Mouse (Mus musculus): Measurements from ENCODE around the gene Gm49366. TPM values are rescaled to one million over a fixed set of nuclear protein-coding genes. Genes with fewer than 3 reads are reported as not detected.
"Not testable (repeated sequence)": the region's sequence is repeated elsewhere in the genome, so short reads cannot be mapped to it uniquely, and the experiment has no call there.

The Gm49366 gene
- polyA plus RNA-seq, 1 experiment from 2014 or later: not detected

- Histone ChIP-seq H3K36me3 (ENCODE audit: control insufficient read depth, insufficient read depth, low read length) (no peaks in the 10 kb centered on the region), H3K4me1 (ENCODE audit: control insufficient read depth, insufficient read depth, low read length) (no peaks in the 10 kb centered on the region), H3K4me2 (ENCODE audit: low read depth, low read length) (no peak overlapping the region), H3K9me3 (ENCODE audit: control insufficient read depth, low read length) (no peaks in the 10 kb centered on the region), H3K27ac (ENCODE audit: low read depth, low read length) (no peak overlapping the region), H3K4me3 (ENCODE audit: low read depth, low read length) (no peak overlapping the region), H3K27me3 (ENCODE audit: control insufficient read depth, insufficient read depth, low read length) (no peaks in the 10 kb centered on the region), H3K9ac (replicated peaks; ENCODE audit: low read depth, low read length) (no peak overlapping the region)
- WGBS: 92% methylated on average over 2 of the region's 2 CpGs
- ATAC-seq (ENCODE audit: low read depth): no peak
These were observed 45.1 kb downstream of the Gm49366 start for GRCm38 (mm10) chr12:84083842-84084241.

DNA sequence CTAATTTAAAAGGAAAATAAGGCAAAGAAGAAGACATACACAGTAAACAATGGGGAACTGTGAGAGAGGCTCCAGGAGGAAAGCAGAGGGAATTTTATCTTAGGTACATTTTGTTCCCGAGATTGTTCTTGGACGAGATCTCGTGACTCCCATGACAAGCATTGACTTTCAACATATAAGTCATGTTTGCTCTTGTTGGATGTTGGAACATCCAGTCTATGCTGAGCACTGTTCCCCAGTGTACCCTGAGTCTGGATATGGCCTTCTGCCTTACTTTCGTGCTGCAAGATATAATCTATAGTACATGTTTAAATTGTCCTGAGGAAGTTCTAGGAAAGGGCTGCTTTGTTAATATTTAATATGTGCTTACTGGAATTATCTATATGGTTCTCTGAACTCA, 45.8 kb downstream of the Gm49366 start:
- no peak overlapping the region for H3K4me2 ChIP-seq (ENCODE audit: low read depth, low read length)
- 93% methylated on average over 4 of the region's 4 CpGs for WGBS
- no peak for ATAC-seq (ENCODE audit: low read depth)

DNA sequence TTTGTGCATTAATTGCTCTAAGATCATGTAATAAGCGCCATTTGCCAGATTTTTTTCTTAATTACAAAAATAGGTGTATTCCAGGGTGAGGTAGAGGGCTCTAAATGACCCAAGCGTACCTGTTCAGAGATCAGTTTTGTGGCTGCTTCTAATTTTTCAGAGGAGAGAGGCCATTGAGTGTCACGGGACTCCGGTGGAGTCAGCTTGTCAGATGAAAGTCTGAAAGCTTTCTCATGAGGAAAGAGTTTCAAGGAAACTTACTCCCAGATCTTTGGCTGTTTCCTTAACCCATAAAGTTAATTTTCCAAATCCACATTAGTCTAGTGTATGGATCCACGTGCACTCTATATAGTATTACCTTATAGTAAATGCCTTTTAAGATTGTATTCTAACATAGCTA, 55.9 kb downstream of the Gm49366 start:
- not testable (repeated sequence) for H3K9me3 ChIP-seq (ENCODE audit: control insufficient read depth, low read length); ATAC-seq (ENCODE audit: low read depth); H3K4me3 ChIP-seq (ENCODE audit: low read depth, low read length); H3K4me1 ChIP-seq (ENCODE audit: control insufficient read depth, insufficient read depth, low read length); H3K9ac ChIP-seq (replicated peaks; ENCODE audit: low read depth, low read length); H3K27ac ChIP-seq (ENCODE audit: low read depth, low read length); H3K4me2 ChIP-seq (ENCODE audit: low read depth, low read length); H3K36me3 ChIP-seq (ENCODE audit: control insufficient read depth, insufficient read depth, low read length); H3K27me3 ChIP-seq (ENCODE audit: control insufficient read depth, insufficient read depth, low read length)
- 92% methylated on average over 5 of the region's 5 CpGs for WGBS

More for the DNA sequence above, 45.8 kb downstream of the Gm49366 start:
- Histone ChIP-seq H3K4me3 (ENCODE audit: low read depth, low read length) (no peak overlapping the region), H3K4me1 (ENCODE audit: control insufficient read depth, insufficient read depth, low read length) (no peaks in the 10 kb centered on the region), H3K9me3 (ENCODE audit: control insufficient read depth, low read length) (no peaks in the 10 kb centered on the region; the same call in 1 of the 2 replicates), H3K36me3 (ENCODE audit: control insufficient read depth, insufficient read depth, low read length) (no peaks in the 10 kb centered on the region), H3K27ac (ENCODE audit: low read depth, low read length) (no peak overlapping the region), H3K27me3 (ENCODE audit: control insufficient read depth, insufficient read depth, low read length) (no peaks in the 10 kb centered on the region), H3K9ac (replicated peaks; ENCODE audit: low read depth, low read length) (no peak overlapping the region)

GRCm38 (mm10) chr12:84099605-84100004, 60.9 kb downstream of the Gm49366 start:
- no peak overlapping the region for H3K9ac ChIP-seq (replicated peaks; ENCODE audit: low read depth, low read length)
- WGBS: 98% methylated on average over 2 of the region's 2 CpGs

GRCm38 (mm10) chr12:84100071-84100470, 61.3 kb downstream of the Gm49366 start:
- no peak overlapping the region; the same call in 1 of the 2 replicates for H3K4me3 ChIP-seq (ENCODE audit: low read depth, low read length)

More at GRCm38 (mm10) chr12:84099605-84100004, 60.9 kb downstream of the Gm49366 start:
- H3K9me3 ChIP-seq (ENCODE audit: control insufficient read depth, low read length): no peaks in the 10 kb centered on the region
- H3K27ac ChIP-seq (ENCODE audit: low read depth, low read length): no peak overlapping the region
- no peaks in the 10 kb centered on the region for H3K36me3 ChIP-seq (ENCODE audit: control insufficient read depth, insufficient read depth, low read length)
- H3K27me3 ChIP-seq (ENCODE audit: control insufficient read depth, insufficient read depth, low read length): no peaks in the 10 kb centered on the region
- no peak overlapping the region for H3K4me2 ChIP-seq (ENCODE audit: low read depth, low read length)
- ATAC-seq (ENCODE audit: low read depth): no peak
- H3K4me3 ChIP-seq (ENCODE audit: low read depth, low read length): no peak overlapping the region
- H3K4me1 ChIP-seq (ENCODE audit: control insufficient read depth, insufficient read depth, low read length): no peaks in the 10 kb centered on the region; the same call in 1 of the 2 replicates

DNA sequence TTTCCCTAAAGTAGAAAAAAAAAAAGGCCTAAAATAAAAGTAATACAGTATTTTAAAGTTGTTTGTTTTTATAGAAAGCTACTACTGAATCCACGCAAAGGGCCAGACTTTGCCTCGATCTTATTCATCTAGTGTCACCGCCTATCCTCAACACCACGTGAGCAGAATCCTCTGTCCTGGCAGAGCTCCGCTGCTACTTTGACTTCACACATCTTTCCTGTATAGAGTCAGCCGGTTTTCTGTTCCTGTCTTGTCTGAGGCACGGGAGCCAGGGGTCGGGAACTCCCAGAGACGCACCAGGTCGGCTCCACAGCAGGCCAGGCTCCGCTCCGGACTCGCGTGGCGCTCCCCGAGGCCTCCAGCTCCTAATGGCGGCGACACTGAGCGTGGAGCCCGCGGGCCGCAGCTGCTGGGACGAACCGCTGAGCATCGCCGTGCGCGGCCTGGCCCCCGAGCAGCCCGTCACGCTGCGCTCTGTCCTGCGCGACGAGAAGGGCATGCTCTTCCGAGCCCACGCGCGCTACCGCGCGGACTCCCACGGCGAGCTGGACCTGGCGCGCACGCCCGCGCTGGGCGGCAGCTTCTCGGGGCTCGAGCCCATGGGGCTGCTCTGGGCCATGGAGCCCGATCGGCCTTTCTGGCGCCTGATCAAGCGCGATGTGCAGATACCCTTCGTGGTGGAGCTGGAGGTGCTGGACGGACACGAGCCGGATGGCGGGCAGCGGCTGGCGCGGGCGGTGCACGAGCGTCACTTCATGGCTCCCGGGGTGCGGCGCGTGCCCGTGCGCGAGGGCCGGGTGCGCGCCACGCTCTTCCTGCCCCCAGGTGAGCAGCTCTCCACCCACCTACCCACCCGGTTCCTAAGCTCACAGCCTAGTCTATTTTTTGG, 62.1 kb downstream of the Gm49366 start, which contains the start of gene Acot6:
Gene Acot6 (plus strand): TSS at position 51 of the 889 bp plus-strand sequence.
- H3K36me3 ChIP-seq (ENCODE audit: control insufficient read depth, insufficient read depth, low read length); H3K27ac ChIP-seq (ENCODE audit: low read depth, low read length); H3K4me1 ChIP-seq (ENCODE audit: control insufficient read depth, insufficient read depth, low read length); H3K9me3 ChIP-seq (ENCODE audit: control insufficient read depth, low read length); H3K27me3 ChIP-seq (ENCODE audit: control insufficient read depth, insufficient read depth, low read length): not testable (repeated sequence)
- Histone ChIP-seq H3K9ac (replicated peaks; ENCODE audit: low read depth, low read length) (peak within 1 kb of the TSS; percentile 57), H3K4me2 (ENCODE audit: low read depth, low read length) (peak within 1 kb of the TSS; percentile 60), H3K4me3 (ENCODE audit: low read depth, low read length) (peak within 1 kb of the TSS; percentile 45)
- WGBS: under 1% methylated on average over 53 of the region's 80 CpGs
- peak; percentile 75; the same call in 1 of the 2 replicates for ATAC-seq (ENCODE audit: low read depth)

More at GRCm38 (mm10) chr12:84100071-84100470, 61.3 kb downstream of the Gm49366 start:
- Histone ChIP-seq H3K4me2 (ENCODE audit: low read depth, low read length) (peak overlapping the region; percentile 60), H3K9me3 (ENCODE audit: control insufficient read depth, low read length) (no peaks in the 10 kb centered on the region), H3K36me3 (ENCODE audit: control insufficient read depth, insufficient read depth, low read length) (no peaks in the 10 kb centered on the region), H3K9ac (replicated peaks; ENCODE audit: low read depth, low read length) (no peak overlapping the region), H3K4me1 (ENCODE audit: control insufficient read depth, insufficient read depth, low read length) (no peaks in the 10 kb centered on the region; the same call in 1 of the 2 replicates), H3K27me3 (ENCODE audit: control insufficient read depth, insufficient read depth, low read length) (no peaks in the 10 kb centered on the region), H3K27ac (ENCODE audit: low read depth, low read length) (no peak overlapping the region)
- ATAC-seq (ENCODE audit: low read depth): no peak
- WGBS: 28% methylated on average over 1 of the region's 1 CpGs

DNA sequence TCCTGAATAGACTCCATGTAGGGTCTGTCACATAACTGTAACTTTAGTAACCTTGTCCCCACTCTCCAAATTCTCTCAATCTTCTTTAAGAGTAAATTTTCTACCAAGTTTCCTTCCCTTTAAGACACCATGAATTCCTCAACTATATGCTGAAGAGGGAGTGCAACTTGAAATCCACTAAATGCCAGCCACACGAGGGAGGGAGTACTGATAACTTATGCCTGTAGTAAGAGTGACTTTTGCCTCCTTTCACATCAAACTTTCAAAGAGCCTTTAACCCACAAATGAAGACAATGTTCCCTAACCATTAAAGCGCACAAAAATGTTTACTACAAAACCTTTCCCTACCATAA, 62.7 kb downstream of the Gm49366 start:
- Histone ChIP-seq H3K4me3 (ENCODE audit: low read depth, low read length) (peak overlapping the region; percentile 45), H3K4me2 (ENCODE audit: low read depth, low read length) (peak overlapping the region; percentile 60), H3K27ac (ENCODE audit: low read depth, low read length) (no peak overlapping the region), H3K27me3 (ENCODE audit: control insufficient read depth, insufficient read depth, low read length) (no peaks in the 10 kb centered on the region), H3K36me3 (ENCODE audit: control insufficient read depth, insufficient read depth, low read length) (no peaks in the 10 kb centered on the region), H3K9me3 (ENCODE audit: control insufficient read depth, low read length) (no peaks in the 10 kb centered on the region), H3K9ac (replicated peaks; ENCODE audit: low read depth, low read length) (no peak overlapping the region), H3K4me1 (ENCODE audit: control insufficient read depth, insufficient read depth, low read length) (no peaks in the 10 kb centered on the region; the same call in 1 of the 2 replicates)
- WGBS: 60% methylated on average over 2 of the region's 2 CpGs
- ATAC-seq (ENCODE audit: low read depth): no peak

GRCm38 (mm10) chr12:84107012-84107411, 68.3 kb downstream of the Gm49366 start:
- H3K4me3 ChIP-seq (ENCODE audit: low read depth, low read length): no peak overlapping the region
- no peaks in the 10 kb centered on the region for H3K36me3 ChIP-seq (ENCODE audit: control insufficient read depth, insufficient read depth, low read length)
- 69% methylated on average over 3 of the region's 3 CpGs for WGBS
- H3K9ac ChIP-seq (replicated peaks; ENCODE audit: low read depth, low read length): no peak overlapping the region
- H3K27me3 ChIP-seq (ENCODE audit: control insufficient read depth, insufficient read depth, low read length): no peaks in the 10 kb centered on the region
- H3K4me1 ChIP-seq (ENCODE audit: control insufficient read depth, insufficient read depth, low read length): no peaks in the 10 kb centered on the region
- no peak overlapping the region for H3K27ac ChIP-seq (ENCODE audit: low read depth, low read length)
- H3K4me2 ChIP-seq (ENCODE audit: low read depth, low read length): no peak overlapping the region
- no peak for ATAC-seq (ENCODE audit: low read depth)
- no peaks in the 10 kb centered on the region for H3K9me3 ChIP-seq (ENCODE audit: control insufficient read depth, low read length)

DNA sequence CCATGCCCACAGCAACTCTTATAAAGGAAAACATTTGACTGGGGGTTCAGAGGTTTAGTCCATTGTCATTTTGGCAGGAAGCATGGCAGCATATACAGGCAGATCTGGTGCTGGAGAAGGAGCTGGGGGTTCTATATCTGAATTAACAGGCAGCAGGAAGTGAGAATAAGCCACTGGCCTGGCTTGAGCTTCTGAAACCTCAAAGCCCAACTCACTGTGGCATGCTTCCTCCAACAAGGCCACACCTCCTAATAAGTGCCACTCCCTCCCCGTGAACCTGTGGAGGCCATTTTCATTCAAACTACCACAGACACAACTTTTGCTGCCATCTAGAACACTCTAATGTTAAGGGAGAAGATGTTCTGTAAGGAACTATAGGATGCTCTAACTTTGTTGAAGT, 69.0 kb downstream of the Gm49366 start:
- Histone ChIP-seq H3K9ac (replicated peaks; ENCODE audit: low read depth, low read length) (no peak overlapping the region), H3K4me2 (ENCODE audit: low read depth, low read length) (no peak overlapping the region), H3K4me3 (ENCODE audit: low read depth, low read length) (no peak overlapping the region), H3K27ac (ENCODE audit: low read depth, low read length) (no peak overlapping the region), H3K36me3 (ENCODE audit: control insufficient read depth, insufficient read depth, low read length) (no peaks in the 10 kb centered on the region), H3K4me1 (ENCODE audit: control insufficient read depth, insufficient read depth, low read length) (no peaks in the 10 kb centered on the region), H3K9me3 (ENCODE audit: control insufficient read depth, low read length) (no peaks in the 10 kb centered on the region), H3K27me3 (ENCODE audit: control insufficient read depth, insufficient read depth, low read length) (no peaks in the 10 kb centered on the region)
- WGBS: 87% methylated on average over 1 of the region's 1 CpGs
- no peak for ATAC-seq (ENCODE audit: low read depth)

Data from neural tube, embryonic 14.5 days (tissue).